Mouse (Mus musculus): ENCODE data around the gene Immp2l.
"Not testable (repeated sequence)": the region's sequence is repeated elsewhere in the genome, so short reads cannot be mapped to it uniquely, and the experiment has no call there.

The Immp2l gene

DNA sequence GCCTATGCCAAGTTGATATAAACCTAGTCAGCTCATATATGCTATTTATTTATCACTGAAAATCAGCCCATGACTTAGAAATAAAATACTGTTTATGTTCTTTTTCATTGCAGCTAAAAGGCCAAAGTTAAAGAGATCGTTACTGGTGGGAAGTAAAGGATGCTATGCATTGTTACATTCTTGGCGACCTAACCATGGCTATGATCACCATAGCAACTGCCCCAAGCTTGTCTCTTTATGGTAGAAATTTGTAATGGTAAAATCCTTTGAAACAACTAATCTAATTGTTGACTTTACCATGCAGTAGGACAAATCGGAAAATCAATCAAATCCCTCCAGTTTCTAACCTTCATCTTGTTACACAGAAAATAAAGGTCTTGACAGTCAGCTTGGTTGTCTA is 644.4 kb downstream of the Immp2l start:
- DNase-seq (ENCODE audit: low spot score in 2 of 2), result no peak

DNA sequence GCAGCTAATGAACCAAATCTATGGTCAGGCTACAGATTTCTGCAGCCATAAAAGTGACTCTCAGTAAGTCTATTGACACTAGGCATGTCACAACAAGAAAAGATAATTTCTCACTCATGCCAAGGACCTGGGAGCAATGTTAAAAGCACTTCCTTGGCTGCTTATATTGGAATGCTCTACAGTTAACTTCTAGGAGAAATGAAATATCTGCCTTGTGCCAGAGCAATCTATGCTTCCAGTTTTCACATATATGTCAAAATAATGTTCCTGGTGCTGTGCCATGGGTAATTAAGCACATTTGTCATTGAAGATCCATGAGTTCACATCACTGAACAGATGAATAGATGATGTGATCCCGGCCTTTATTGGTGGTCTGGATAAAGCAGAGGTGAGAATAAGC is 645.6 kb downstream of the Immp2l start:
- DNase-seq (ENCODE audit: low spot score in 2 of 2), result no peak

DNA sequence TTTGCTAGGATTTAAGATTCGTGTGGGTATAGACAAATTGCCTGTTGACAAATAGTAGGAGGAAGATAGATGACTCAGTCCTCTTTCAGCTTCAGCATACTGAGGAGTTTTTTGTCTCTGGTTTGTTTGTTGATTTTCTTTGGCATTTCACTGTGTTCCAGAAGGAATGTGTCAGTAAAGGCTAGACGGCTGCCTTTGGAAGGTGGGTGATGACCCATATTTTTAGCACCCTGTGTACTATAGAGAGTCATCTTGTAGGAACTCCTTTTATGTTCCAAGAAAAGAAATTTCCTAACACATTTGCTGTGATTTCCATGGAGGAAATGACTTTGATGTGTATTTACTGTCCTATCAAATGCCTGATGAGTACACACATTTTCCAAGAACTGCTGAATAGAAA is 651.0 kb downstream of the Immp2l start:
- DNase-seq (ENCODE audit: low spot score in 2 of 2), result no peak

DNA sequence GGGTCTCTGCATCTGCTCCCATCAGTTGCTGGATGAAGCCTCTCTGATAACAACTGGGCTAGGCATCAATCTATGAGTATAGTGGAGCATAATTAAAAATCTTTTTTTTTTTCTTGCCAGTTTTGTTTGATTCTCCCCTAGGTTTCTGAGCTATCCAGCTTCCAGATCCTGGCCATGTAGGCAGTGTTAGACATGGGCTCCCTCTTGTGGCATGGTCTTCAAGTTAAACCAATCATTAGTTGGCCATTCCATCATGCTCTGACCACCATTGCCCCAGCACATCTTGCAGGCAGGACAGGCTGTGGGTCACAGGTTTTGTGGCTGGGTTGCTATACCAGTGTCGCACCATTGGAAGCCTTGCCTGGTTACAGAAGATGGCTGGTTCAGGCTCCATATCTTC is 656.3 kb downstream of the Immp2l start:
- no peak for DNase-seq (ENCODE audit: low spot score in 2 of 2)

DNA sequence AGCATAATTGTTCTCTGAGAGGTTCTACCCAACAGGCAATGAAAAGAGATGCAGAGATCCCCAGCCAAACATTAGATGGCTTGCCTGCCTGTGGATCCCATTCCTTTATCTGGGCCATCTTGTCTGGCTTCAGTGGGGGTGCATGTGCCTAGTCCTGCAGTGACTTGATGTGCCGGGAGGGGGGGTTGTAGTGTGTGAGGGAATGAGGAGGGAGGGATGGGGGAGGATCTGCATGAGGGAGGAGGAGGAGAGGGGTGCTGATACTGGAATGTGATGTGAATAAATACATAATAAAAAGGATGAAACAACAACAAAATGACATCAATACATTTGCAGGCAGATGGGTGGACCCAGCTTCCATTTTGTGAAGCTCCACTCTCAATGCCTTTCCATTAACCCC is 658.3 kb downstream of the Immp2l start:
- no peak for DNase-seq (ENCODE audit: low spot score in 2 of 2)

DNA sequence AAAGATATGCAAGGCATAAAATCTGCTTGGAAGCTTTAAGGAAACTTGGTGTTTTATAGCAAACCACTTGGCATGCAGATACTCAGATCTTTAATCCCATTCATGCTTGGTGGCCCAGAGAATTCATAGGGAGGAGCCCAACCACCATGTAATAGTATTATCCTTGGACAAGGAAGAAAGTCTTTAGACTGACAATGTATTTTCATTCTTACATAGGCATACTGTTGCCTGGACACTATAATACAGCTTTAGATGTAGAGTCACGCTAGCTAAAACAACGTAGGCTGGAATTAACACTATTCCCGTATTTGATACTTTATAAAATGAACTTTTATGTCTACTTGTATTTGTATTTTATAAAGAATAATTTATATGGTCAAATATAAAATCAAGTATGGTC is 665.9 kb downstream of the Immp2l start:
- DNase-seq (ENCODE audit: low spot score in 2 of 2), result no peak

DNA sequence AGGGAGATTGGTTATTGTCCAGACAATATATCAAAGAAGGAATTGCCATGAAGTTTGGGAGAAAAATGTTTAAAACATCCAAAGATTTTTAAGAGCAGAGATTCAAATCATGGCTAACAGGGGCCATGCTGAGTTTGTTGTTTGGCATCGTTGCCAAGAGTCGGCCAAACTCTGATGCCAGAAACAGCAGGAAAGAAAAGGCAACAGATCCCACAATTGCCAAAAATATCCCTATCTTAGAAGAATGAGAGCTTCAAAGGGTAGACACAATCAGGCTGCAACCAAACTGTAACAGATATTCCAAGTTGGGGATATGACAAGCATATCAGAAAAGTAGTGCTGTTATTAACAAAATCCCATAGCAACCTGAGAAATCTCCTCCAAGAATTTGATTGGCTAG is 686.7 kb downstream of the Immp2l start:
- DNase-seq (ENCODE audit: low spot score in 2 of 2), result no peak

DNA sequence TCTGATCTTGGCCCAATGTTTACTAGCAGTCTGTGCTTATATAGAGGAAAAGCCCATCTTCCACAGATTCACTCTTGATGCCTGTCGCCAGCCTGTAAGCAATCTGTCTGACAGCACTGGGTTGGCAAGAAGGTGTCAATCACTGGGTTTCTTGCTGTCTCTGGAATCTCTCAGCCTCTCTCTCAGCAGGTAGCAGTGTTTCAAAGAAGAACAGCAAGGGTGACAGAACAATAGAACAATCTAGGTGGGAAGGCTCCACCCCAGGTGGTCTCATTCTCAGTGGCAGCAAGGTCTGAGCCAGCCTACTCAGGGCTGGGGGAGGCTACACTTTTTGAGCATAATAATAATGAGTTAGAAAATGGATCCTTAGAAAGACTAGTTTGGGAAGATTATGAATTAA is 693.1 kb downstream of the Immp2l start:
- no peak for DNase-seq (ENCODE audit: low spot score in 2 of 2)

DNA sequence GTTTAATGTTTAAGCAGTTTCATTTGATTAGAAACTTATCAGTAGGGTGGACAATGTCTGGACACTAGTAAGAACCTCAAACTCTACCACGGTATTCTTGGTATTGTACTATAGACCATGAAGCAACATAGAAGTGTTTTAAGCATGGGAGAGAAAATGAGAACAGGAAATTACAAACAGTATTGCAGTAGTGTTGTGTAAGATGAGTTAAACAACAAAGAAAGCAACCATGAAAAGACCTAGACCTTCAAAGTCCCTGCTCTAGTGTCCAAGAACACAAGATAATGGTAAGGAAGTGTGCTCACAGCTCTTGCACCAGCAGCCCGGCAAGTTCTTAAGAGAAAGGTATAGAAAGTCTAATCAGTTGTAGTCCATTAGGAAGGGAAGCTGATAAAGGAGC is 700.7 kb downstream of the Immp2l start:
- DNase-seq (ENCODE audit: low spot score in 2 of 2), result no peak

DNA sequence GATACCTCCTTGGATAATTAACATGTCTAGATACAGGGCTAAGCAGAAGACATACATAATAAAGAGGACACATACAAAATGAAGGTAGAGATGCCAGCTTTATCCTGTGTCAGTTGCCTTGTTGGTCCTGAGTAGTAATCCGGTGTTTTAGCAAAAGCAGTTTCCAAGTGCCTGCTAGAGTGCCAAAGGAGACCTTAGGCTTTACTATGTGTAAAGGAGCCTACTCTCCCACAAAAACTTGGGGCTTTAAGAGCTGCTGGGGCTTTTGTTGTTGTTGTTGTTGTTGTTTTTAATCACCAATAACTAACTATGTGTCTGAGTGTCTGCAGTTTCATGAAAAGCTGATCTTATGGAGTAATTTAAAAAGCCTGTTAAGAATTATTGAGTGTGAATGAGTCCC is 702.8 kb downstream of the Immp2l start:
- DNase-seq (ENCODE audit: low spot score in 2 of 2), result no peak

DNA sequence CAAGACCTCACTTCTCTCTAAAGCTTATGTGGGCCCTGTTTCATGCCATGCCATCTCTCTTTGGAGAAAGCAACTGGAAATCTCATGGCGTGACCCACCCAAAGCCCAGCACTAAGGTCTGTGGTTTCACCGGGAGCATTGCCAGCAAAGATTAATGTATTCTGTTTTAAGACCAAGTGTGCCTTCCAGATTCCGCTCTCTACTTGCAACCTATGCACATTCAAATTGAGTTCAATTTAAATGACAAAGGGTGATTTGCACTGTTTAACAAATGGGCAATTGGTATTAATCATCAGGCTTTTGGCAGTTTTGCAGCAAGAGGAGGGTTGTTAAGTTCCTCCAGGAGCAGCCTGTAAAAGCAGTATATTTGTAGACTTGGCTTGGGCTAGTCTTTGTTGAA is 703.3 kb downstream of the Immp2l start:
- no peak for DNase-seq (ENCODE audit: low spot score in 2 of 2)

DNA sequence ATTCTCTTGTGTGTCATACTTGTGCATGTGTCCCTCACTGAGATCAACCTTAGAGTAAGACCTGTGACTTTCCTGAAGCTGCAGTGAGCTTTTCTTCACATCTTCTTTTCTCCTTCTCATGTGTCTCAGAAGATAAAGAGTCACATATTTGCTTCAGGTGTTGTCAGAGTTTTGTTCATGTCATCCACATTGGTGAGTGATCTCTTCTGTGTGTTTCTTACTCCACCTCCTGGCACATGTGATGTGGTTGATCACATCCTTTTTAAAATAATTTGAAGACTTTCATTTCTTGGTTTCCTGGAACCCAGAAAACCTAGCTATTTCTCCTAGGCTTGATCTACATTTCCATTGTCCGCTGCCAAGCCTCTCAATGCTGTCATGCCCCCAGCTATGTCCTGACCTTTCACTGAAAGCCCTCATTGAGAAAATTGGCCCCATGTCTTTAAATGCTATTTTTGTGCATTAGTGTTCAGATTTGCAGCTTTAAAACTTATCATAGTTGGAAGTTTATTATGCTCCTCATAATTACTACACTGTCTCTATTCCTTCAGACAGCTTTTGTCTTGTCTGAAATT is 704.0 kb downstream of the Immp2l start:
- DNase-seq (ENCODE audit: low spot score in 2 of 2), result no peak

DNA sequence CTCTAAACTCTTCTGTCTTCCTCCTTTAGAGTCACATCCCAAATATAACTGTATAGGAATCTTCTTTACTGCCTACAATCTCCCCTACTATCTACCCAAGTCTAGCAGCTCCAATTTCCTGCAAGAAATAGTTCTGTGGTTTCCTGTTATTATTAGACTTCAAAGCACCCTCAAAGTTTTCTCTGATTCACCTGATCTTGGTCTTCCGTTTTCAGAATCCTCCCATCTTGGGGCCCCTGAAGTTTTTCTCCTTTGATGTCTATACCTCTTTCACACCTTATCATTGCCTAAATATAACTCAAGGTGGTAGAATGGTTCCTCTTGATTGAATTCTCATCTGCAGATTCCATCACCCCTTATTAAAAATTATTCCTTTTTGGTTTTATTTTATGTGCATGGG is 704.6 kb downstream of the Immp2l start:
- DNase-seq (ENCODE audit: low spot score in 2 of 2), result no peak

DNA sequence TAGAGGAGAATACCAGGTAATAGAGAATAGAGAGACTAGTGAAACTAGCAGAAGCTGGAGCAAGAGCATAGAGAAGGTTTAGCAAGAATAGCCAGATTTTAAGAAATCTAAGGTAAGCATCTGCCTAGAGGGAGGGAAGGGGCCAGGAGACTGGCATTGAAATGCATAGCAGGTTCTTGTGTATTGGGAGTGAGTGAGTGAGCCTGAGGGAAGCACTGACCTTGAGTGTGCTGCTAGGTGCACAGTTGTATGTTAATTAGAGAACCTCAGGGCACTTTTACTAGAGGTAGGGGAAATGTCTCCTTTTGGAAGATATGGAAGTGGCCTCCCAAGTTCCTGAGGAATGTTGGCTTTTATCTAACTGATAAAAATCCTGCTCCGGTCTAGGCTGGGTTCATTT is 705.9 kb downstream of the Immp2l start:
- DNase-seq (ENCODE audit: low spot score in 2 of 2), result no peak

DNA sequence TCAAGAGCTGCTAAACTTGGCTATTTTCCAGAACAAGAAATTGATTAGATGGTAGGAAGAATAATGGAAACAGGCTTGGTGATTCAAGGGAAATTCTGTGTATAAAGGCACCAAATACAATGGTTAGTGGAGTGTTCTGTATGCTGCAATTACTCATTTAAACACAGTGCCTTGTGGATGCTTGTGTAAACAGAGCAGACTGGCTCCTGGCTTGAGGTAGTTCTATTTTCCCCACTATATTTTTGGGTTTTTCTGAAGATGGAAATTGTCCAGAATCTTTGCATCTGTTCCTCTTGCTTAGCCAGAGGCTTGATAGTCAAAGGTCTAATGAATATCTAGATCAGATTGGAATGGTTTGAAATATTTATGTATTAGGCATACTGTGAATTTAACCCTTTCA is 709.3 kb downstream of the Immp2l start:
- DNase-seq (ENCODE audit: low spot score in 2 of 2), result no peak

DNA sequence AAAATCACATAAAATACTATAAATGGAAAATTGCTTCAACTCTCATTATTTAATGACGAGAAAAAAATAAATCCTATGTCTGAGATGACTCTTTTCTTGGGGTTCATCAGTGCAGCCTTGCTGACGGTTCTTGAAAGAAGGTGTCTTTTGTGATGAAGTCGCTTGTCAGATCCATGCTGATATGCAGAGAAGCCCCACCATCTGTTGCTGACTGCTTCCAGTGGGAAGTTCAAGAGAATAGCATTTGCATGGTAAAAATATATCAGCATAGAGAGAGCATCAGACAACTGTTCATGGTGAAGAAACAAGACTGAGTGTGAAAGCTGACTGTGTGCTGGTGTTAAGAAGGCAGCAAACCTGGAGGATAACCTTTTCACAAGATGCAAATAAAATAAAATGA is 719.0 kb downstream of the Immp2l start:
- no peak for DNase-seq (ENCODE audit: low spot score in 2 of 2)

DNA sequence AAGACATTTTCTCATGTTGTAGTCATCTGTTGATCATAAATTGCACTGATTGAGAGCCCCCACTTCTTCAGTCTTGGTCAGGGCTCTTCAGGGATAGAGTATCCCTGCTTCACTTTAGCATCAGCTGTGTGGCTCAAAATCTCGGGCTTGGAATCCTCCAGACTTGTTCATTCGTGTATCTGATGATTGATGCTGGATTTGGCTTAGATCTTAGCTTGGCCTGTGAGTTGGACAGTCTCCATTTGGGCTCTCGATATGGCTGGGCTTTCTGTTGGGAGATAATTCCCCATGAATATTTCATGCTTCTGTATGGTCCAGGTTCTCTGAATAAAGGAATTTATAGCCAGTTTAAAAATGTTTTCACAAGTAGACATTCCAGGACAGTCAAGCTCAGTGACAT is 739.5 kb downstream of the Immp2l start:
- DNase-seq (ENCODE audit: low spot score in 2 of 2), result no peak

DNA sequence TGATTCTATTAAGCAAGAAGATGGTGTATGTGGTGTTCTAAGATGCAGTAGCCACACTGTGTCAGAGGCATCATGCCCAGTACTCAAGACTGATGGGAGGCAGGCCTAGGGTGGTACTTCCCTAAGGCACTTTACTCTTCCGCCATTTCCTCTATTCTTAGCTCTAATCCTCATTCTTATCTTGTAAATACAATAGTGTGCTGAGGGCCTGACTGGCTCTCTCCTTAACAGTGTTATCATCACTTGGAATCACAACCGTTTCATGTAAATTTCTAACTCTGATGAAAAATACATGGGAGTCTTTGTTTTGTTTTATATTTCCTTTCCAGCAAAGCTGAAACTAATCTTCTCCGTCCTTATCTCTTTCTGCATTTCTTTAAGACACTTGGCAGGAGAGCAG is 750.1 kb downstream of the Immp2l start:
- no peak for DNase-seq (ENCODE audit: low spot score in 2 of 2)

DNA sequence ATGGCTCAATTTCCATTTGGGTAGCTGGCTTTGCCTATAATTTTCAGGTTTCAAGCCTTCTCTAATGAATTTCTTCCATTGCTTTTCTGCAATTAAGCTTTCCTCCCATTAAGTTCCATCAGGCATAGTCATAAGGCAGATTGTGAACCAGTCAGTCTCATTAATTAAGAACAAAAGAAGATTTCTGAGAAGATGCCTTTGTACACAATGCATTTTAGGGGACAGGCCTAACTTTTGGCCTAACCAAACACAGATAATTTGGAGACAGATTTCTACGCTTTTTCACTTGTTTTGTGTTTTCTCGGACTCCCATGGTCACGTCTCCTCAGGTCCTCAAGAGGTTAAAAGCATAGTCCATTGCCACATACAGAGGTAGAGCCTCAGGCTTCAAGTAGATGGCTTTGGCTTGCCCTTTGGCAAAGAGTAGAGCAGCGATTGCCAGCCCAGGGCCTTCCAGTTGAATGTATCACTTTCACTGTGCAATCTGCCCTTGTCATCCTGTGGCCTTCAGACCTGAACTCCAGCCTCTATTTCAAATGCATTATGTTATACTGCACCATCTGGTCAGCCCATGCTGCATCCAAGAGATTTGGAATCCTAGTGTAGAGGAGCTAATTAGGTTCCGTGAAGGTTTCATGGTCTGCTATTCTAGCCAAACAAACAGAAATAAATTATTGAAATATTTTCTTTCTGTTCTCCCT is 750.9 kb downstream of the Immp2l start:
- no peak for DNase-seq (ENCODE audit: low spot score in 2 of 2)

DNA sequence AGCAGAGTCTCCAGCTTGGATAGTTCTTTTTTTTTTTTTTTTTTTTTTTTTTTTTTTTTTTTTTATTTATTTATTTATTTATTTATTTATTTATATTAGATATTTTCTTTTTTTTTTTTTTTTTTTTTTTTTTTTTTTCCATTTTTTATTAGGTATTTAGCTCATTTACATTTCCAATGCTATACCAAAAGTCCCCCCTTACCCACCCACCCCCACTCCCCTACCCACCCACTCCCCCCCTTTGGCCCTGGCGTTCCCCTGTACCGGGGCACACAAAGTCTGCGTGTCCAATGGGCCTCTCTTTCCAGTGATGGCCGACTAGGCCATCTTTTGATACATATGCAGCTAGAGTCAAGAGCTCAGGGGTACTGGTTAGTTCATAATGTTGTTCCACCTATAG is 753.9 kb downstream of the Immp2l start:
- not testable (repeated sequence) for DNase-seq (ENCODE audit: low spot score in 2 of 2)

DNA sequence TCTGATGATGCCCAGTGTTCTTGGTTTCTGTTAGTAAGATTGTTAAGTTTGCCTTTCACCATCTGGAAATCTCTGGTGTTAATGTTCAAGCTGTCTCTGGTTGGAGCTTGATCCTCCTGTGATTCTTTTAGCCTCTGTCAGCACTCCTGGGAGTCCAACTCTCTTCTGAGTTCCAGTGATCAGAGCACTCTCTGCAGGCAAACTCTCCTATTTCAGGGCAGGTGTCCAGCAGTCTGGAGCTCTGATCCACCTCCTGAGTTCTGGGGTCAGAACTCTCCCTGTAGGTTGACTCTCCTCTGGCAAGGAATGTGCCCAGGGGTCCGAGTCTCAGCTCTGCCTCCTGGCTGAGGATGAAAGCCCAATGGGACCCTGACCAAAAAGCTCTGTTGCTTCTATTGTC is 769.8 kb downstream of the Immp2l start:
- DNase-seq (ENCODE audit: low spot score in 2 of 2), result not testable (repeated sequence)

DNA sequence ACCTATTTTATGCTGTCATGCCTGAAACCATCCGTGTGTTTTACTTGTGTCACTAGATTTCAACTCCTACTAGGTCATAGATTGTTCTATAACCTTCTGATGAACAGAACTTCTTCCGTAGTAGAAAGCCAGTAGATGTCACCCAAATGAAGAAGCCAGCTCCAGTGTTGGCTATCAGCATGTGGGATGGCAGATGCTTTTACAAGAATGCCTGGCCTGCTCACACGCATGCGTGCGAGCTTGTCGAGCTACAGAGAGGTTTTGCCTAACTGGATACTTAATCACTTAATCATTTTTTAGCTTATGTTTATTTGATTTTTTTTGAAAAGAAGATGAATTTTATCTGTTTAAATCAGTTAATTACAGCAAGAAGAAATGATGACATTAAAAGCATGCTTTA is 805.6 kb downstream of the Immp2l start:
- DNase-seq (ENCODE audit: low spot score in 2 of 2), result no peak

DNA sequence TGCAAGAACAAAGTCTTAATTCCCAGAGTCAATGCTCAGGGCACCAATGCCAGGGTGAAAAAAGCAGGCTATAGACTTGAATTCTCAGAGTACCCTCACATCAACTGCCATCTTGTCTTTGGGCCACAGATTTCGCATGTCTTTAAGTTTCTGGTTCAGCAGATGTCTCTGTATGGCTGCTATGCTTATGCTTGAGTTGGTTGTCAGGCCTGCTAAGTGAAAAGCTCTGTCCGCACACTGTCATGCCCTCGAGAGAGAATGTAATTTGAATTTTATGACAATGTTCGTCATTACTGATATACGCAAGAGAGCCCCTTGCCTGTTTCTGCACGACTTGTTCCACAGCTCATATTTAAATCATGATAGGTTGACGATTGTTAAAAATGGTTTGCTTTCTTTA is 807.8 kb downstream of the Immp2l start:
- no peak for DNase-seq (ENCODE audit: low spot score in 2 of 2)

DNA sequence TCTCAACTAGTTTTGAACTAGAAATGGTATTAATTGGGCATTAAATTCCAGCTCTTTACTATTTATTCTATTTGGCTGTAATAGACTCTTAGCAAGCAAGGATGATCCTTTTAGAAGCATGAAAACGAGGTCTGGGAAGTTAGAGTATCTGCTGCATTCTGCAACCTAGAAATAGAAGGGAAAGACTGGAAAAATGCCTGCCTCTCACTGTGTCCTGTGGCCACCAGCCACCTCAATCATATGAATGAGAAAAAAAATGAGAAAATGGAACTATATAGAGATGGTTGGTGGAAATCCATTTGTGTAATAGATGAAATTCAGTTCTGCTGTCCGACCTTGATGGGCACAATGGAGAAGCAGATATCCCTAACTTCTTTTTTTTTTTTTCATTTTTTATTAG is 810.8 kb downstream of the Immp2l start:
- no peak for DNase-seq (ENCODE audit: low spot score in 2 of 2)

Data from thymus, postnatal 10 days (tissue).